Mouse (Mus musculus) heart, postnatal 0 days (tissue): ENCODE measurements around the gene Hacd1. TPM values are rescaled to one million over a fixed set of nuclear protein-coding genes. Genes with fewer than 3 reads are reported as not detected.

Experiments
- ATAC-seq: fragments of 200-750 bp; cut with Nextera tagmentation; 2 replicates; pipeline ENCODE4 v1.8.0; 2017; ENCODE audit warnings: low read depth, moderate number of reproducible peaks, moderate library complexity; ENCODE audit not compliant: insufficient read depth
- DNase-seq: peaks from one replicate; pipeline ENCODE4 v3.0.0-alpha.2; 2016; ENCODE audit warnings: low spot score
- H3K27ac ChIP-seq: fragments of 300-500 bp; sonication (generic); 2 replicates; pipeline ENCODE4 v1.5.1; 2014; ENCODE audit warnings: low read depth, mild to moderate bottlenecking
- H3K27me3 ChIP-seq: fragments of 300-500 bp; sonication (generic); 2 replicates; pipeline ENCODE4 v1.6.1; 2014; ENCODE audit warnings: low read length, mixed read lengths; ENCODE audit not compliant: control insufficient read depth, insufficient read depth
- H3K36me3 ChIP-seq: fragments of 300-500 bp; sonication (generic); replicated peaks from 2 replicates; pipeline ENCODE4 v1.6.1; 2014; ENCODE audit warnings: low read length, mixed read lengths; ENCODE audit not compliant: control insufficient read depth, insufficient read depth
- H3K4me1 ChIP-seq: fragments of 300-500 bp; sonication (generic); 2 replicates; pipeline ENCODE4 v1.6.1; 2014; ENCODE audit warnings: antibody characterized with exemption; ENCODE audit not compliant: control insufficient read depth, insufficient read depth
- H3K4me2 ChIP-seq: fragments of 300-500 bp; sonication (generic); 2 replicates; pipeline ENCODE4 v1.6.1; 2014; ENCODE audit warnings: low read depth, mild to moderate bottlenecking, low read length, moderate library complexity
- H3K4me3 ChIP-seq: fragments of 300-500 bp; sonication (generic); 2 replicates; pipeline ENCODE4 v1.5.1; 2014; ENCODE audit warnings: low read depth, low read length
- H3K9ac ChIP-seq: fragments of 300-500 bp; sonication (generic); replicated peaks from 2 replicates; pipeline ENCODE4 v1.6.1; 2014; ENCODE audit warnings: low read depth, low read length, mixed read lengths
- H3K9me3 ChIP-seq: fragments of 300-500 bp; sonication (generic); replicated peaks from 2 replicates; pipeline ENCODE4 v1.6.1; 2016; ENCODE audit warnings: low read length; ENCODE audit not compliant: control insufficient read depth
- CTCF ChIP-seq: IDR thresholded peaks from 2 replicates; pipeline ENCODE4 v1.5.1; 2016; ENCODE audit warnings: antibody characterized with exemption, control low read depth, low read depth
- EP300 ChIP-seq: IDR thresholded peaks from 2 replicates; pipeline ENCODE4 v1.6.1; 2016; ENCODE audit warnings: antibody characterized with exemption, low read depth
- WGBS: fragments of 180-500 bp; shearing (Covaris S2); extraction: QIAGEN DNeasy Blood & Tissue Kit; methylation state at CpG from one replicate; pipeline ENCODE4 v1.1.7; 2014; 5-methylcytosine and 5-hydroxymethylcytosine counted together
- polyA plus RNA-seq: library from polyadenylated mRNA; unstranded; fragments of >200 nt; fragmentation: Nextera tagmentation; extraction: Ambion mirVana; gene quantifications from 2 replicates; pipeline ENCODE4 v1.2.1, GENCODE M21; 2015
- total RNA-seq: library from RNA; depleted of rRNA; stranded (reverse); fragments of >200 nt; gene quantifications from 2 replicates; pipeline ENCODE4 v1.2.3, GENCODE M21; 2014; ENCODE audit warnings: low replicate concordance

Gene Hacd1
- total and polyA plus RNA-seq, 2 experiments from 2014 or later = 430 to 440 TPM

DNA sequence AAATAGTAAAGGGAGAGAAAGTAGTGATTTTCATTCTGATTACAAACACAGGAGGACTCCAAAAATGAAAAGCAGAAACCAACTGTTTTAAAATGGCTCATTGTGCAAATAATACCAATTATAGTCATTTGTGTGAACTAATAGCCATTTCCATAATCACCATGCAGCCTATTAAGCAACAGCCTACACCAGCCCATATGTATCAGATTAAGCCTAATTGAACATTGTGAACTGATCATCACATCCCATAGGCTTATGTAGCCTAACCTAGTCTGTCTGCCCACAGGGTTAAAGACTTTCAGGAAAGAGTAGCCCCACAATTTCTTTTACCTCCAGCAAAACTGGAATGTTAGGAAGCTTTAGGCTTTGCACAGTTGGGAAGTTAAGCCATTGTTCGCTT, 125.2 kb downstream of the Hacd1 start:
- no peaks in the 10 kb centered on the region for H3K4me1 ChIP-seq
- WGBS = 79% methylated on average over 1 of the region's 1 CpGs
- H3K27ac ChIP-seq = no peak overlapping the region
- no peak overlapping the region for H3K4me2 ChIP-seq
- DNase-seq (no peak), ATAC-seq (no peak)
- H3K9ac ChIP-seq = no peak overlapping the region
- no peaks in the 10 kb centered on the region for H3K36me3 ChIP-seq
- no peak for TF ChIP-seq EP300
- TF ChIP-seq CTCF = no peak
- H3K9me3 ChIP-seq = no peaks in the 10 kb centered on the region
- H3K4me3 ChIP-seq = no peak overlapping the region
- H3K27me3 ChIP-seq = no peaks in the 10 kb centered on the region

DNA sequence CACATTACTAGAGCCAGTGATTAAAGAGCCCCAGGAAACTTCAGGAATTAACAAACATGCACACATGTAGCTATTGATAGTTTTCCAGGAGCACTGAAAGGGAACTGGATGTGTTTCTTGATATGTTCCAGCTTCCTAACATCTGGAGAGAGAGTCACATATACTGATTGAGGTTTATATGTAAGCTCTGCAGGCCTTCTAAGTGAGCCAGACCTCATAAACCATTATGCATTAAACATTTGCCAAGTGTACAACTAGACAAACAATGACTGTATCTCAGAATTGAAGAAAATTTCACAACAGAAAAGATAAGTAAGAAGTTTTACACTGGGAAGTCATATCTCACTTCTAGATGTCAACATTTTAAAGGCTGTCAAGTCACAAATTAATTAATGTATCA, 167.4 kb downstream of the Hacd1 start:
- H3K4me3 ChIP-seq = no peak overlapping the region
- H3K9me3 ChIP-seq = no peaks in the 10 kb centered on the region
- no peaks in the 10 kb centered on the region for H3K36me3 ChIP-seq
- H3K4me2 ChIP-seq = no peak overlapping the region
- DNase-seq (no peak), ATAC-seq (no peak)
- H3K4me1 ChIP-seq = no peaks in the 10 kb centered on the region
- no peaks in the 10 kb centered on the region for H3K27me3 ChIP-seq
- no peak overlapping the region for H3K9ac ChIP-seq
- H3K27ac ChIP-seq = no peak overlapping the region
- TF ChIP-seq EP300 (no peak), CTCF (no peak)

DNA sequence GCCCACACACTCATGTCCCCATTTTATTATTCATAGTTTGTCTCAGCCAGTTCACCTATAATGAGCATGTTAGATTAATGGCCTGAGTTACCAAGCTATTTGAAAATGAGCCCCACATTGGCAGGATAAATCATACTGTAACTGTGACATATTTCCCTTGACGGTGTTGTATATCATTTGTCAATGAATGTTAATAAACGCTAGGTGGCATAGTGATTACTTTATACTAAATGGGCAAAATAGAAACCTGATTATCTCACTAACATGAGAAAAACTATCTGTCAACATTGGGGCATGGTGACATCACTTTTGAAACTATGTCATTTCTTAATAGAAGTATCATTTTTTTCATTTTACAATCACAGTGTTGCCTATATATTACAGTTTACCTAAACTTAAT, 198.5 kb downstream of the Hacd1 start:
- DNase-seq (peak; percentile 7), ATAC-seq (no peak)
- 62% methylated on average over 2 of the region's 2 CpGs for WGBS
- no peak overlapping the region for H3K4me2 ChIP-seq
- H3K27me3 ChIP-seq = no peaks in the 10 kb centered on the region
- H3K4me3 ChIP-seq = no peak overlapping the region
- no peaks in the 10 kb centered on the region for H3K36me3 ChIP-seq
- no peaks in the 10 kb centered on the region for H3K9me3 ChIP-seq
- no peaks in the 10 kb centered on the region for H3K4me1 ChIP-seq
- TF ChIP-seq EP300 (no peak), CTCF (no peak)
- H3K9ac ChIP-seq = no peak overlapping the region
- H3K27ac ChIP-seq = no peak overlapping the region

DNA sequence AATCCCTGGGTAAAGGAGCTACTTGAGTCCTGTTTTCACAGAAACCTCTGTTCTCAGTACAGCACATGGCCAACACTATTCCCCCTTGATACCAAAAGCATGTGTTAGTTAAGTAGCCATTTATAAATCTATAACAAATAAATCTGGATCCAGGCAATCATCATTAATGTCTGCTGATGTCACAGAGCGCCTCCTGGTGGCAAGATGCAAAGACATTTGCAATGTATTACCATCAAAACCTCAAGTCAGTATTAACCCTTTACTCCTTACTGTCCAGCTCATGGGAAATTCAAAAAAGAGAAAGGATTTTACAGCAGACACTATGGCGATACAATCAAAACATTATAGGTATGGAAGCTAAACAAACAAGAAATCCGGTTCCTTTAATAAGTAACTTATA, 200.4 kb downstream of the Hacd1 start:
- no peaks in the 10 kb centered on the region for H3K9me3 ChIP-seq
- ATAC-seq (no peak), DNase-seq (peak; percentile 7)
- H3K36me3 ChIP-seq = no peaks in the 10 kb centered on the region
- no peaks in the 10 kb centered on the region for H3K27me3 ChIP-seq
- H3K4me3 ChIP-seq = no peak overlapping the region
- no peak overlapping the region for H3K4me2 ChIP-seq
- 44% methylated on average over 3 of the region's 3 CpGs for WGBS
- no peaks in the 10 kb centered on the region for H3K4me1 ChIP-seq
- TF ChIP-seq CTCF = peak; percentile 33
- TF ChIP-seq EP300 = no peak
- no peak overlapping the region for H3K9ac ChIP-seq
- H3K27ac ChIP-seq = no peak overlapping the region

DNA sequence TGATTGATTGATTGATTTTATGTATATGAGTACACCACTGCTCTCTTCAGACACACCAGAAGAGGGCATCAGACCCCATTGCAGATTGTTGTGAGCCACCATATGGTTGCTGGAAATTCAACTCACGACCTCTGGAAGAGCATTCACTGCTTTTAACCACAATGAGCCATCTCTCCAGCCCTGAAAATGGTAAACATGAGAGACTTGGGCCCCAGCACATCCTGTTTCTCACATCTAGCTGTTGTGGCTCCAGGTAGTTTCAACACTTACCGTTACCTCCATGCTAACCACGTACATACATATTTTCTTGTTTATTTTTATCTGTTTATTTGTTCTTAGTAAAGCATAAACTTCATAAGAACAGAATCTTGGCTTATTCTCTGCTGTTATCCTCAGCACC, 219.6 kb downstream of the Hacd1 start:
- no peak overlapping the region for H3K27ac ChIP-seq
- no peak overlapping the region for H3K4me3 ChIP-seq
- 71% methylated on average over 3 of the region's 3 CpGs for WGBS
- H3K27me3 ChIP-seq = no peaks in the 10 kb centered on the region
- H3K4me2 ChIP-seq = no peak overlapping the region
- H3K36me3 ChIP-seq = no peaks in the 10 kb centered on the region
- no peak overlapping the region for H3K9ac ChIP-seq
- H3K9me3 ChIP-seq = no peaks in the 10 kb centered on the region
- TF ChIP-seq CTCF (no peak), EP300 (no peak)
- no peaks in the 10 kb centered on the region for H3K4me1 ChIP-seq
- no peak for DNase-seq
- no peak for ATAC-seq

DNA sequence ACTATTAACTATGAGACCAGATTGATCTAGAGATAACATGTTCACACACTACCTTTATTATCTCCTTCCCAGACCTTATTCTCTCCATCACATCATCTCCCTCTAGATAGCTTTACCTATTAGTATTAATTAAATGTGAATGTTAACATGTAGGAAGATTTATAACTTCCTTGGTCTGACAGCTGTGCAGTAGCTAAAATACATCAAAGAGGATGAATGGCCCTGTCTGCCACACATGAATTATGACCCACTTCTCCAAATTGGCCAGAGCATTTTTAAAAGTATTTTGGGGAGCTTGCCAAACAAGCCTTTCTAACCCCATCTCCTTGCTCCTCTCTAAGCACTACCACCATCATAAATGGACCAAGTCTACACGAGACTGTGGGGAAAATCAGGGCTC, 220.9 kb downstream of the Hacd1 start:
- WGBS = 61% methylated on average over 1 of the region's 1 CpGs
- Histone ChIP-seq H3K36me3 (no peaks in the 10 kb centered on the region), H3K4me2 (no peak overlapping the region), H3K4me3 (no peak overlapping the region), H3K27me3 (no peaks in the 10 kb centered on the region), H3K27ac (no peak overlapping the region), H3K9ac (no peak overlapping the region), H3K4me1 (no peaks in the 10 kb centered on the region), H3K9me3 (no peaks in the 10 kb centered on the region)
- TF ChIP-seq EP300 = no peak
- no peak for TF ChIP-seq CTCF
- no peak for DNase-seq
- ATAC-seq = no peak
